Mouse (Mus musculus) forebrain, postnatal 0 days (tissue): ENCODE results near the gene Csf2rb. TPM values are rescaled to one million over a fixed set of nuclear protein-coding genes. Genes with fewer than 3 reads are reported as not detected.
"Not testable (repeated sequence)": the region's sequence is repeated elsewhere in the genome, so short reads cannot be mapped to it uniquely, and the experiment has no call there.

Source experiments
- ATAC-seq: fragments of 200-750 bp; cut with Nextera tagmentation; 2 replicates; pipeline ENCODE4 v1.8.0; 2017; ENCODE audit warnings: mild to moderate bottlenecking, moderate library complexity
- DNase-seq: peaks from one replicate; pipeline ENCODE4 v3.0.0-alpha.2; 2015
- H3K27ac ChIP-seq: fragments of 300-500 bp; sonication (generic); 2 replicates; pipeline ENCODE4 v1.5.1; 2014; ENCODE audit warnings: low read depth, mild to moderate bottlenecking, antibody characterized with exemption, low read length, moderate library complexity, mixed read lengths
- H3K27me3 ChIP-seq: fragments of 300-500 bp; sonication (generic); 2 replicates; pipeline ENCODE4 v1.6.1; 2014; ENCODE audit warnings: mild to moderate bottlenecking, low read length, mixed read lengths; ENCODE audit not compliant: insufficient read depth
- H3K36me3 ChIP-seq: fragments of 300-500 bp; sonication (generic); 2 replicates; pipeline ENCODE4 v1.6.1; 2014; ENCODE audit warnings: mild to moderate bottlenecking, moderate library complexity; ENCODE audit not compliant: insufficient read depth
- H3K4me1 ChIP-seq: fragments of 300-500 bp; sonication (generic); 2 replicates; pipeline ENCODE4 v1.6.1; 2014; ENCODE audit warnings: antibody characterized with exemption; ENCODE audit not compliant: insufficient read depth
- H3K4me2 ChIP-seq: fragments of 300-500 bp; sonication (generic); 2 replicates; pipeline ENCODE4 v1.6.1; 2014; ENCODE audit warnings: low read depth, mild to moderate bottlenecking, moderate library complexity
- H3K4me3 ChIP-seq: fragments of 300-500 bp; sonication (generic); 2 replicates; pipeline ENCODE4 v1.5.1; 2014; ENCODE audit warnings: low read depth, low read length, mixed read lengths
- H3K9ac ChIP-seq: fragments of 300-500 bp; sonication (generic); 2 replicates; pipeline ENCODE4 v1.6.1; 2014; ENCODE audit warnings: mild to moderate bottlenecking
- H3K9me3 ChIP-seq: fragments of 300-500 bp; sonication (generic); 2 replicates; pipeline ENCODE4 v1.6.1; 2016; ENCODE audit warnings: low read length
- CTCF ChIP-seq: sonication (generic); IDR thresholded peaks from 2 replicates; pipeline ENCODE4 v1.5.1; 2016; ENCODE audit warnings: antibody characterized with exemption, control low read depth, low read depth
- WGBS: fragments of 180-500 bp; shearing (Covaris S2); extraction: QIAGEN DNeasy Blood & Tissue Kit; methylation state at CpG from one replicate; pipeline ENCODE4 v1.1.7; 2014; 5-methylcytosine and 5-hydroxymethylcytosine counted together
- polyA plus RNA-seq: library from polyadenylated mRNA; unstranded; fragments of >200 nt; fragmentation: Nextera tagmentation; extraction: Ambion mirVana; gene quantifications from 2 replicates; pipeline ENCODE4 v1.2.1, GENCODE M21; 2015
- total RNA-seq: library from RNA; depleted of rRNA; stranded (reverse); fragments of >200 nt; gene quantifications from 2 replicates; pipeline ENCODE4 v1.2.3, GENCODE M21; 2014

The Csf2rb gene
- total and polyA plus RNA-seq, 2 experiments from 2014 or later = 0.74 to 1.00 TPM

DNA sequence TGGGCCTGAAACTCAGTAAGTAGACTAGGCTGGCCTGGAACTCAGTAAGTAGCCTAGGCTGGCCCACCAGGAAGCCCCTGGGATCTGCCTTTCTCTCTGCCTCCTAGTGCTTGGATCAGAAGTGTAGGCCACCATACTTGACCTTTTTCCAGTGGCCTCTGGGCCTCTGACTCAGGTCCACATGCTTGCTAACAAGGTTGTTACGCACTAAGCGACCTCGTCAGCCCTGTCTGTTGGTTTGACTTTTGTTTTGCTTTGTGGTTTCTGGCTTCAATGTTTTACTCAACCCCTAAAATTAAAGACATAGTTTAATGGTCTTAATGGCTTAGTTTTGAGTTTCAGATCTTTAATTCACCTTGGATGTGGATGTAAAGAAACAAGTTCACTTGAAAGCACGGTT is 5.2 kb downstream of the Csf2rb start:
- no peak overlapping the region for H3K27ac ChIP-seq
- ATAC-seq (no peak), DNase-seq (no peak)
- H3K4me3 ChIP-seq = no peak overlapping the region
- no peak overlapping the region for H3K4me2 ChIP-seq
- no peaks in the 10 kb centered on the region for H3K36me3 ChIP-seq
- no peaks in the 10 kb centered on the region for H3K4me1 ChIP-seq
- no peaks in the 10 kb centered on the region; the same call in 1 of the 2 replicates for H3K27me3 ChIP-seq
- no peak for TF ChIP-seq CTCF
- WGBS = 82% methylated on average over 4 of the region's 4 CpGs
- H3K9me3 ChIP-seq = no peaks in the 10 kb centered on the region
- no peak overlapping the region for H3K9ac ChIP-seq

DNA sequence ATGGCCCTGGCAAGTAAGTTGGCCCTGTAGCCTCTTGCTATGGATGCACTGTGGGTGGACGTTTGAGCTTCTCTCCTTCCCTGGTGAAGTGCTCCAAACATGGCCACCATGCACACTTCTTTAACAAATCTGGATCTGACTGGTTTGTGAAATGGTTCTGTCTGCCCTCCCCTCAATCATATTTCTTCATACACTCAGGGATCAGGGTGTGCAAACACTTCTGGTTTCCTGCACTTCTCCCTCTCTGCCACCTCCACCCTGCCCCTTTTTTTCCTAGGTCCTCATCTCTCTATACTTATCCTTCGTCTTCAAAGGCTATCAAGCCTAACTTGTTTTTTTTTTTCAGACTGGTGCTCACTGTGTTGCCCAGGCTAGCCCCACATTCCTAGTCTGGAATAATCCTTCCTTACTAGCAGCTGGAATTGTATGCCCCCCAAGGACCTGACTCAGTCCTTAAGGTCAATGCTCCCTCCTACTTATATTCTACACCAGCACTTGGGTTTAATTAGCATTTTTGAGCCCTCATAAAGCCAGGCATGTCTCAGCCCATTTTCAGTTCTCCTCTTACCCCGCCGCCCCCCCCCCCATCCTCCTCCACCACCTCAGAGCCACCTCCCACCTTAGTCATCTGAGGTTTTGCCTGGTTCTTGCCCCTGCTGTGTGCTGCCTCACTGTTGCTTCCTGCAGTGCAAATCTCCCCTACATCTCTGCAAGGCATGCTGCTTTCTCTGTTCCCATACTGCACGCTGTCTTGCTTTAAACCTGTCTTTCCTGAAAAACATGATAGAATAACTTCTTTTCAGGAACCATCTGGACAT is 6.2 kb downstream of the Csf2rb start:
- no peak for DNase-seq
- Histone ChIP-seq H3K9ac (no peak overlapping the region), H3K4me3 (no peak overlapping the region), H3K4me2 (no peak overlapping the region), H3K27ac (no peak overlapping the region), H3K4me1 (no peaks in the 10 kb centered on the region), H3K36me3 (no peaks in the 10 kb centered on the region), H3K9me3 (no peaks in the 10 kb centered on the region), H3K27me3 (no peaks in the 10 kb centered on the region; the same call in 1 of the 2 replicates)
- no peak for ATAC-seq
- WGBS = 73% methylated on average over 5 of the region's 5 CpGs
- no peak for TF ChIP-seq CTCF

DNA sequence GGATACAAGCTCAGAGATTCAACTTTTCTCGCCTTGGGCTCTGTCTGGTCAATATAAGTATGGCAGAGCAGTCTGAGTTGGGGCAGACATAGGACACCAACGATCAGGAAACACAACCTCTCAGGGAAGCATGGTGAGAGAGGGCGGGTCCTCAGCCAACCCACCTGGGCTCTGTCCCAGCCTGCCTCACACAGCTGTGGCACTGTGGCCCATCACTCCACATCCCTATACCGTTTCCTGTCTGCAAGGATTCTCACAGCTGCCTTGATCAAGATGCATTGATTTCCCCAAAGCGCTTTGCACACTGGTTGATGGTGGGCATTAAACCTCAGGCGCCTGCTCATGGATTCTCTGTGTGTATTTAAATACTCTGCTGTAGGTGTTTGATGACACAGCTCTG is 7.4 kb downstream of the Csf2rb start:
- no peak overlapping the region for H3K9ac ChIP-seq
- H3K36me3 ChIP-seq = no peaks in the 10 kb centered on the region
- 82% methylated on average over 6 of the region's 6 CpGs for WGBS
- H3K27ac ChIP-seq = no peak overlapping the region
- ATAC-seq (no peak), DNase-seq (no peak)
- H3K9me3 ChIP-seq = no peaks in the 10 kb centered on the region
- H3K4me1 ChIP-seq = no peaks in the 10 kb centered on the region
- no peak overlapping the region for H3K4me2 ChIP-seq
- H3K27me3 ChIP-seq = no peaks in the 10 kb centered on the region; the same call in 1 of the 2 replicates
- no peak overlapping the region for H3K4me3 ChIP-seq
- no peak for TF ChIP-seq CTCF

DNA sequence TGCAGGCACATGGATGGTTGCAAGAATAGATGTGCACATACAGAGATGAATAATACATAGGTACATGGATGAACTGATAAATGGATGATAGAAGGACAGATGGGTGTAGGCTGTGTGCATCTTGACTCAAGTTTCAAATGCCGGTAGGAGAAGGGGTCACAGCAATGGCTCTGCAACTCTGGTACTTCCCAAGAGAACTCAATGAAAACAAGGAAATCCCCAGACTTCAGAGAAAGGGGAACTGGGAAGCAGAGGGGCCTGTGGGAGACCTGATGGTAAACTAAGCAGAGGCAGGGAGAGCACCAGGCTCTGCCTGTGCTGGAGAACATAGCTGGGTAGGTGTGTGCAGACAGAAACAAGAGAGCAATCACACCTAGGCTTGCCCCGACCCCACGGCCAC is 8.8 kb downstream of the Csf2rb start:
- 87% methylated on average over 3 of the region's 3 CpGs for WGBS
- ATAC-seq = no peak
- DNase-seq = no peak
- Histone ChIP-seq H3K27ac (no peak overlapping the region), H3K36me3 (no peaks in the 10 kb centered on the region), H3K9me3 (no peaks in the 10 kb centered on the region), H3K27me3 (no peaks in the 10 kb centered on the region; the same call in 1 of the 2 replicates), H3K9ac (no peak overlapping the region), H3K4me1 (no peaks in the 10 kb centered on the region), H3K4me3 (no peak overlapping the region), H3K4me2 (no peak overlapping the region)
- TF ChIP-seq CTCF = no peak

DNA sequence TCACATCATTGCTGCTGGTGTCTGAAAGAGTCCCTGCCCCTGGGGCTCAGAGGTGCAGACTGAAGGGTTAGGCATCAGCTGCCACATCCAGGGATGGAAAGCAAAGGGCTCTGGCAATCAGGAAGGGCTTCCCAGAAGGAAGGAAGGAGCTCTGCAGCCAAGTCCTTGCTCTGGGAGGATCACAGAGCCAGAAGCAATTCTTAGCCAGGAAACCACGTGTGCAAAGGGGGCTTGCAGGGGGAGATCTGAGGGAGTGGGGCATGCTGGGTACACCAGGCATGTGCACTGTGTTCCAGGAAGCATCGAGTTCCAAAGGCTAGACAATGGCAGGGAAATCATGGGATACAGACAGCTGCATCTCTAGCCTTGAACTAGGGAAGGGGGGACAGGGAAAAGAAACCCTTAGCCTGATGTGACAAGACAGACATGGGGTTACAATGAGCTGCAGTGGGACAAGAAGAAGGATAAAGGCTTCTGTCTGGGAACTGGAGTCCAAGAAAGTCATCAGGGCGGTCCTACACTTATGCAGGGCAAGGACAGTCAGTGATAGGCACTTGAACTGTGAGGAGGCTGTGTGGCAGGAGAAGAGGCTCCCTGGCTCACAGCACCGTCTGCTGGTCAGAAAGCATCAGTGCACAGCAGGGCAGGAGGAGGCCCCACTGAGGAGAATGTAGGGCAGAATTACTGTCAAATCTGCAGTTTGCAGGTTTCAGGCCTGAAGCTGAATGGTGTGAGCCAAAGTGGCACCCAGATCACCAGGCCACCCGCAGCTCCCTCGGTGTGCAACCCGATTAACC is 14.3 kb downstream of the Csf2rb start:
- TF ChIP-seq CTCF = peak; percentile 87
- not testable (repeated sequence) for H3K27me3 ChIP-seq, H3K4me3 ChIP-seq, H3K9me3 ChIP-seq, H3K27ac ChIP-seq, H3K4me1 ChIP-seq, H3K36me3 ChIP-seq, H3K9ac ChIP-seq, H3K4me2 ChIP-seq
- 27% methylated on average over 7 of the region's 7 CpGs for WGBS
- DNase-seq (peak; percentile 44), ATAC-seq (peak; percentile 78)

GRCm38 (mm10) chr15:78340919-78341318 is 15.4 kb downstream of the Csf2rb start:
- H3K4me1 ChIP-seq, H3K27me3 ChIP-seq, H3K9me3 ChIP-seq, H3K36me3 ChIP-seq, DNase-seq, H3K4me2 ChIP-seq, H3K4me3 ChIP-seq, H3K9ac ChIP-seq, ATAC-seq, H3K27ac ChIP-seq: not testable (repeated sequence)
- WGBS = 68% methylated on average over 7 of the region's 7 CpGs

DNA sequence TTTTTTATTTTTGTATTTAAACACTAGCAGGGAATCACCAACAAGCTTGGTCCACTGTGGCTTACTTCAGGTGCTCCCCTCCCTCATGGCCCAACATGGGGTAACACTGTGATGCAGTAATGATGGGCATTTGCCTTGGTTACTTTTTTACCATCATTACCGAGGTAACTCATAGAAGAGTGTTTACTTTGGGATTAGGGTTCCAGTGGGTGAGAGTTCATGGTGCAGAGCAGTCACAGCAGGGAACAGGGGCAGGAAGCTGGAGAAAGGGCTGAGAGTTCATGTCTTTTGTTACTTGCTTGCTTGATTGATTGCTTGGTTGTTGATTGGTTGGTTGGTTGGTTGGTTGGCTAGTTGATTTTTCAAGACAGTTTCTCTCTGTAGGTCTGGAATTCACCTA is 18.1 kb downstream of the Csf2rb start:
- H3K4me1 ChIP-seq = no peaks in the 10 kb centered on the region
- DNase-seq (no peak), ATAC-seq (no peak)
- H3K27me3 ChIP-seq = no peaks in the 10 kb centered on the region
- no peak for TF ChIP-seq CTCF
- H3K4me3 ChIP-seq = no peak overlapping the region
- H3K9me3 ChIP-seq = no peaks in the 10 kb centered on the region
- H3K36me3 ChIP-seq = no peaks in the 10 kb centered on the region
- H3K4me2 ChIP-seq = no peak overlapping the region
- H3K9ac ChIP-seq = no peak overlapping the region
- WGBS = 22% methylated on average over 1 of the region's 1 CpGs
- H3K27ac ChIP-seq = no peak overlapping the region
